Mouse (Mus musculus) forebrain, embryonic 12.5 days (tissue): ENCODE measurements at regions not wholly inside any gene's neighbourhood (a gene's known extent, or its start where the extent isn't known, plus 50 kb on each side); places are given as distances from the start of the nearest gene placed in this dataset.
A peak's percentile ranks its signal among the peaks of the same experiment; 100 is the strongest.

Experiments
- ATAC-seq: fragments of 200-750 bp; cut with Nextera tagmentation; 2 replicates; pipeline ENCODE4 v1.8.0; 2017; ENCODE audit warnings: moderate TSS enrichment; ENCODE audit not compliant: low FRiP score
- H3K27ac ChIP-seq: fragments of 300-500 bp; sonication (generic); 2 replicates; pipeline ENCODE4 v1.5.1; 2016; ENCODE audit warnings: mild to moderate bottlenecking
- H3K27me3 ChIP-seq: fragments of 300-500 bp; sonication (generic); 2 replicates; pipeline ENCODE4 v1.6.1; 2016; ENCODE audit warnings: mild to moderate bottlenecking
- H3K36me3 ChIP-seq: fragments of 300-500 bp; sonication (generic); replicated peaks from 2 replicates; pipeline ENCODE4 v1.6.1; 2016; ENCODE audit warnings: mild to moderate bottlenecking
- H3K4me1 ChIP-seq: fragments of 300-500 bp; sonication (generic); 2 replicates; pipeline ENCODE4 v1.6.1; 2016
- H3K4me2 ChIP-seq: fragments of 300-500 bp; sonication (generic); 2 replicates; pipeline ENCODE4 v1.6.1; 2016; ENCODE audit warnings: mild to moderate bottlenecking, moderate library complexity
- H3K4me3 ChIP-seq: fragments of 300-500 bp; sonication (generic); replicated peaks from 2 replicates; pipeline ENCODE4 v1.5.1; 2016; ENCODE audit warnings: mild to moderate bottlenecking
- H3K9ac ChIP-seq: fragments of 300-500 bp; sonication (generic); 2 replicates; pipeline ENCODE4 v1.6.1; 2016; ENCODE audit warnings: mild to moderate bottlenecking
- H3K9me3 ChIP-seq: fragments of 300-500 bp; sonication (generic); 2 replicates; pipeline ENCODE4 v1.6.1; 2016
- WGBS: fragments of 180-500 bp; shearing (Covaris S2); methylation state at CpG from one replicate; pipeline ENCODE4 v1.1.7; 2016; 5-methylcytosine and 5-hydroxymethylcytosine counted together

DNA sequence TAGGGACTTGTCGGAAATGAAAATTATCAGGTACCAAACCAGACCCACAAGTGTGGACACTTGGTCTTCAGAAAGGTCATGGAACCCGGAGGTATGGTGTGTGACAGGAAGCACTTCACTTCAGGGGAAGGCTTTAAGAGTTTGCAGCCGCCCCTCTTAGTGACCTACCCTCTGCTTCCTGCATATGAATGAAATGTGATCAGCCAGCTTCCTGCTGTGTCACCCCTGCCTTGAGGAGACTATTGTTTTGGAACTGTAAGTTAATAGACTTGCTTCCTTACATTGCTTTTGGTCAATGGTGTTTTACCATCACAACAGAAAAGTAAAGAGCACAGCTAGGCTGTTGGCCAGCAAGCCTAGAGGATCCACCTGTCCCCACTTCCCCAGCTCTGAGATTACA, 515.3 kb downstream of the Pdcd6ip start:
- H3K4me3 ChIP-seq, result no peak overlapping the region

DNA sequence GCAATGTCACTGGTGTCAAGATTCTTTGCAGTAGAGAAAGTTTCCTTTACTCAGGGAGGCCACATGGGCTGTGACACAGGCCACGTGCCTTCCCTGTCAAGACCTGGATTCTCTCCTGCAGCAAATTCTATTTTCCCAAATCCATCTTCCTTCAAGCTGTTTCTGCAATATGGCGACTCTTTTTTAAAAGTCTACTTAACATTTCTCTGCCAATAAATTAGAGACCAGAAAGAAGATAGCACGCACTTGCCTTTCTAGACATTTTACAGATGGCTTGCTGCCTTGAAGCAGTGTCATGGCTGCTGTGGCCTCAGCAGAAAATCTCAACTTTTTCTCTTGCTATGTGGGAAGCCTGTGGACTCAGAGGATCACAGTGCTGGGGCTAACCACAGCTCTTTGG, 516.9 kb downstream of the Pdcd6ip start:
- no peaks in the 10 kb centered on the region for H3K36me3 ChIP-seq
- H3K27ac ChIP-seq, result no peak overlapping the region
- WGBS, result 89% methylated on average over 3 of the region's 3 CpGs
- no peak overlapping the region for H3K4me3 ChIP-seq
- H3K4me2 ChIP-seq, result no peak overlapping the region
- no peak overlapping the region for H3K9ac ChIP-seq
- no peaks in the 10 kb centered on the region for H3K4me1 ChIP-seq
- H3K27me3 ChIP-seq, result no peaks in the 10 kb centered on the region
- ATAC-seq, result no peak
- no peaks in the 10 kb centered on the region for H3K9me3 ChIP-seq

More for the DNA sequence above, 515.3 kb downstream of the Pdcd6ip start:
- Histone ChIP-seq H3K27me3 (no peaks in the 10 kb centered on the region), H3K36me3 (no peaks in the 10 kb centered on the region), H3K9me3 (no peaks in the 10 kb centered on the region), H3K27ac (no peak overlapping the region), H3K9ac (no peak overlapping the region), H3K4me1 (no peaks in the 10 kb centered on the region), H3K4me2 (no peak overlapping the region)
- no peak for ATAC-seq
- WGBS, result 75% methylated on average over 3 of the region's 3 CpGs

DNA sequence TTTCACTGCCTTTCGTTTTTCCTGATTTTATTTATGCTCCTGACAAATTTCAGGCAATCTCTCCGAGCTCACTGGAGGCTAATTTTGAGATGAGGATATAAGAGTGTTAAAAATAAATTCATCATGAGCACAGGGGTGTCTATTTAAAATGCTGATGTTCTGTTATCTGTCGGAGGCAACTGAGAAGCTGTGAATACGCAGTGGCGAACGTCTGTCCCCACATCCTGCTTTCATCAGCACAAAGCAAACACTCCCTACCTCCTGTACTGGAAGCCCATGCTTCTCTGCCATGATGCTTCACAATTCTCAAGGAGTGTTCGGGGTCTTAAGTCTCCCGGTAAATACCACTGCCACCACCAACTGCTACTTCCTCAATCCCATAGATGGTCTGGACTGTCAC, 526.9 kb downstream of the Pdcd6ip start:
- H3K9me3 ChIP-seq, result no peaks in the 10 kb centered on the region
- H3K4me2 ChIP-seq, result no peak overlapping the region
- H3K27ac ChIP-seq, result no peak overlapping the region
- ATAC-seq, result no peak
- no peaks in the 10 kb centered on the region for H3K36me3 ChIP-seq
- H3K4me3 ChIP-seq, result no peak overlapping the region
- H3K4me1 ChIP-seq, result peaks cover 5% of the 10 kb centered on the region; the same call in 1 of the 2 replicates
- H3K9ac ChIP-seq, result no peak overlapping the region
- 85% methylated on average over 8 of the region's 8 CpGs for WGBS
- H3K27me3 ChIP-seq, result no peaks in the 10 kb centered on the region

DNA sequence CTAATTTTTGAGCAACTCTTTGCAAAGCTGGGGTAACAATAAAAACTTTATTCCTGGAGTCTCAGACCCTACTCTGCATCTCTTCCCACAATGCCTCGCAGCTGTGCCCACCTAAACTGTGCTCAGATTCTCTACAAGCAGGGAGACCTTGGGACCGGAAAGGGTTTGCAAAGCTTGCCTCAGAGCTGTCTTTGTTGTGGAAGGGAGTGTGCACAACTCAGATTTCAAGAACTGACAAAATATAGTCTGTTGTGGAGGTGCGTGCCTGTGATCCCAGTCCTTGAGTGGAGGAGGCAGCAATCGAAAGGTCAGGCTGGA, 530.2 kb downstream of the Pdcd6ip start:
- H3K36me3 ChIP-seq, result no peaks in the 10 kb centered on the region
- no peaks in the 10 kb centered on the region for H3K27me3 ChIP-seq
- 78% methylated on average over 4 of the region's 4 CpGs for WGBS
- no peak overlapping the region for H3K9ac ChIP-seq
- H3K27ac ChIP-seq, result peak overlapping the region; percentile 75
- no peak overlapping the region for H3K4me3 ChIP-seq
- H3K4me1 ChIP-seq, result peaks cover 5% of the 10 kb centered on the region; the same call in 1 of the 2 replicates
- H3K4me2 ChIP-seq, result no peak overlapping the region
- no peaks in the 10 kb centered on the region for H3K9me3 ChIP-seq
- ATAC-seq, result peak; percentile 62; the same call in 1 of the 2 replicates

DNA sequence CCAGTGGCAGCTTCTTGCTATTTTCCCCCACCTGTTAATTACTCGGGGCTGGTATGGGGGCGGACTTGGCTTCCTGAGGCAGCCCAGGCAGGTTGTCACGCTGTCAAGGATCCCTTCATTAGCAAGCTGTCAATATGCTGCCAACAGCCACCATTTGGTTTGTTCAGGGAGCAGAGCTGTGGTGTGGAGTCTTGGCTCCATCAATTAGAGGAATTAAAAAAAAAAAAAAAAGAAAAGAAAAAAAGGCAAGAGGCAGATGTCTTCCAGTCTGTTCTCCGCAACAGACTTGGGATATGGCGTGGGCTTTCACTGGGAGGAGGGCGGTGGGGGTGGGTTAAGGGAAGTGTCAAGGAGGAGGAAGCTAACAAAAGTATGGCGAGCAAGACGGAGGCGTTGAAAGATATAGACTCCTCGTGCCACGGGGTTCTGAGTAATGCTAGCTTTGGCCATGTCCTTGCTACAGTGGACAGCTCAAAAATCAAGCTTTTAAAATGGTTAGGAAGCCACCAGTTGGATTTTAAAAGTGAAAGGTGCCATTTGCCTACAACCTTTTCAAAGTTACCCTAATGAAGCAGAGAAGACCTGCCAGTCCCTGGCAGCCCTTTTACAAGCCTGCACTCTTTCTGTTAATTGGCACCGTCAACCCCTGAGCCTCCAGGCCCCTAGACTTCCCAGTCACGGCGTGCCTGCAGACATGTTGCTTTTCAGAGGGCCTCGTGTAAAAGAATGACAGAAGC, 530.7 kb downstream of the Pdcd6ip start:
- H3K27ac ChIP-seq, result peak overlapping the region; percentile 75
- no peaks in the 10 kb centered on the region for H3K36me3 ChIP-seq
- 55% methylated on average over 15 of the region's 15 CpGs for WGBS
- no peaks in the 10 kb centered on the region for H3K27me3 ChIP-seq
- no peaks in the 10 kb centered on the region for H3K9me3 ChIP-seq
- H3K4me2 ChIP-seq, result no peak overlapping the region
- H3K4me3 ChIP-seq, result no peak overlapping the region
- H3K9ac ChIP-seq, result no peak overlapping the region
- ATAC-seq, result peak; percentile 88; the same call in 1 of the 2 replicates
- H3K4me1 ChIP-seq, result peaks cover 5% of the 10 kb centered on the region; the same call in 1 of the 2 replicates

DNA sequence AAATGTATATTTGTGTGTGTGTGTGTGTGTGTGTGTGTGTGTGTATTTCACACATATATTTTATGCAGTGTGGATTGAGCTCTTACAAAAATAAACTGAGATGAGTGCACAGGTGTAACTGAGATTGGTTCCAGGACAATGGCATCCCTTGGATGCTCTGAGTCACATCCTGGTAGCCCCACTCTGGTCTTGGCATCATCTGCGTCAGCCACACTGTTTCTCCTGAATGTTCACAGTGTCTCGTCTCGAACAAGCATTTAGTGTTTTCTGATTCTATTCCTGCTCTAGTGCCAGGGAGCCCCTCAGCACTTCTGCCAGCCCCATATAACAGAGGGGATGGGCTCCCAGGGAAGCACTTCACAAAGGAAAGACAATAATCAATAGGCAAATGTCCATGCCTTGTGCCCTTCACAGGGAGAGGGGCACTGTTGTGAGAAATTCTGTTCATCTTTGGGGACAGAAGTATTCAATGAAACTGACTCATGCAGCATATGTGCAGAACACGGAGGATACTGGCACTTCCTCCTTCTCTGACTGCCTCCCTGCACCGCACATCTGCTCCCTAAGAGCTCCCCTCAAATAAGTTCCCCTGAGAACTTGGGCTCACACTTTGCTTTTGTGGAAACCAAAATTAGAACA, 536.2 kb downstream of the Pdcd6ip start:
- no peaks in the 10 kb centered on the region for H3K27me3 ChIP-seq
- no peak overlapping the region for H3K4me3 ChIP-seq
- 86% methylated on average over 5 of the region's 5 CpGs for WGBS

DNA sequence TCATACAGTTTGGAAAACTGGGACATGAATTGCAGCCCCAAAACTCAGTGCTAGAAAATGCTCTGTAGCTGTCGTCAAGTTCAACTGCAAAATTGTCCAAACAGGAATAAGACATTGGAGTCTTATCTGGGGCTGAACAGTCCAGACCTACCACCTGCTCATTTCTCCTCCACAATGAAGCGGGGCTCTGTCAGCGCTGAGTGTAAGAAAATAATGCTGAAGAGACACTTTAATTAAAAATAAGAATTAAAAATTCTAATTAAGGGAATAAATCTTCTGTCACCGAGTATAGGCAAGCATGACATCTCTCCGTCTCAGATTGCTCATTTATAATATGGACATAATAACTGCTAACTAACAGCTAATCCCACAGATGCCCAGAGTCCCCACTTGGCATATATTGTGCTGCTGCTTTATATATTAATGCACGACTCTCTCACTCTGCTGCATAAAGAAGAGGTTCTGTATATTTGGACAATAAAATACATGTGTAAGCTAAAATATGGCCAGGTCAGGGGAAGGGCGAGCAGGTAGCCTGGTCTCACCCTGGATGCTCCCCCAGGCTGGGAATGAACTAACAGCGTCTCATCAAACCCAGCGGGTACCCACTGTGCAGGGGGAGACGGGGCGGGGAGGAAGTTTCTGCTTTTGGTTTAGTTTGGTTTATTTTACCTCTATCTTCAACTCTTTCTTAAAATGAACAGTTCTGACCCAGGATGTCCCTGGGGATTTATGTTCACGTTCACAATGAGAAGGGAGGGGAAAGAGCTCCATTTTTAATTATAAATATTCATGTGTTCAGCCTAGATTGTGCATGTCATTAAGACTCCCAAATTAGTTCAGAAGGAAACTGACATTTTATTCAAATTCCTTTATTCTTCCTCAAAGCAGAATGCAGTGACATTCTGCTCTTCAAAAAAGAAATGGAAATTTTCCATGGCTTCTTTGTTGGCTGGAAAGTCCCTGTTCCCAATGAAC, 544.9 kb downstream of the Pdcd6ip start:
- Histone ChIP-seq H3K27me3 (no peaks in the 10 kb centered on the region), H3K4me3 (no peak overlapping the region), H3K4me1 (0 out of 2 replicates have a peak, but pooled peaks cover 4% of the 10 kb centered on the region), H3K36me3 (no peaks in the 10 kb centered on the region), H3K4me2 (no peak overlapping the region), H3K27ac (no peak overlapping the region), H3K9ac (no peak overlapping the region), H3K9me3 (no peaks in the 10 kb centered on the region)
- no peak for ATAC-seq
- WGBS, result 65% methylated on average over 12 of the region's 12 CpGs

More for the DNA sequence above, 536.2 kb downstream of the Pdcd6ip start:
- Histone ChIP-seq H3K9ac (no peak overlapping the region), H3K4me2 (no peak overlapping the region), H3K4me1 (no peaks in the 10 kb centered on the region), H3K27ac (no peak overlapping the region), H3K36me3 (no peaks in the 10 kb centered on the region), H3K9me3 (no peaks in the 10 kb centered on the region)
- no peak for ATAC-seq

DNA sequence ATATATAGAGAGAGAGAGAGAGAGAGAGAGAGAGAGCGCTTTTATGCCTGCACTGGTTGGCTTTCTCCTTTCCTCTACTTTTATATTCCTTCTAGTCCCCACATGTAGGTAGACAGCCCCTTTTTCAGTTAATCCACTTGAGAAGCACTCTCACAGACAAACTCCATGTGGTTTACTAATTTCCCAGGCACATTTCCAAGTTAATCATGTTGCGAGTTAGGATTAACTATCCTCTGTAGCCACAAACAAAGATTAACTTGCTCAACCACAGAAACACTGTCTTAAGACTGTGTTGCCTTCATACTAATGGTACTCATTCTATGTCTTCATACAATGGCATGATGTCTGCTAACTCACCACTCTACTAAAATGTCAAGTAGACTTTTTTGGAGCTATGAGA, 548.0 kb downstream of the Pdcd6ip start:
- no peak overlapping the region for H3K27ac ChIP-seq
- no peaks in the 10 kb centered on the region for H3K36me3 ChIP-seq
- H3K9me3 ChIP-seq, result no peaks in the 10 kb centered on the region
- H3K27me3 ChIP-seq, result no peaks in the 10 kb centered on the region
- WGBS, result 94% methylated on average over 2 of the region's 2 CpGs
- no peak overlapping the region for H3K4me3 ChIP-seq
- H3K4me2 ChIP-seq, result no peak overlapping the region
- no peak for ATAC-seq
- H3K9ac ChIP-seq, result no peak overlapping the region
- H3K4me1 ChIP-seq, result 0 out of 2 replicates have a peak, but pooled peaks cover 4% of the 10 kb centered on the region

DNA sequence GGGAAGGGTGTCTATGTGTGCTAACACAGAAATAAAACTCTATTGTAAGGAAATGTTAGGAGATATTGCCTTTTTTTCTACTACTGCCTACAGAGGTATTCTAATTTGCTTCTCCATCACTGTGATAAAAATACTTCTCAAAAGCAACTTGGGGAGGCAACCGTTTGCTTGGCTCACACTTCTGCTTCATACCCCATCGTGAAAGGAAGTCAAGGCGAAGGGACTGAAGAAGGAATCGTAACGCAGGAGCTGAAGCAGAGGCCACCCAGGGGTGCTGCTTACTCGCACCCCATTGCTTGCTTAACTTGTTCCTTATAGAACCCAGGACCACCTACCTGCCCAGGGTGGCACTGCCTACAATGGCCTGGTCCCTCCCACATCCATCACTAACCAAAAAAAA, 550.0 kb downstream of the Pdcd6ip start:
- Histone ChIP-seq H3K9ac (no peak overlapping the region), H3K4me3 (no peak overlapping the region), H3K9me3 (no peaks in the 10 kb centered on the region), H3K36me3 (no peaks in the 10 kb centered on the region), H3K27ac (no peak overlapping the region), H3K4me2 (no peak overlapping the region), H3K27me3 (no peaks in the 10 kb centered on the region), H3K4me1 (0 out of 2 replicates have a peak, but pooled peaks cover under 1% of the 10 kb centered on the region)
- WGBS, result 91% methylated on average over 6 of the region's 6 CpGs
- no peak for ATAC-seq

DNA sequence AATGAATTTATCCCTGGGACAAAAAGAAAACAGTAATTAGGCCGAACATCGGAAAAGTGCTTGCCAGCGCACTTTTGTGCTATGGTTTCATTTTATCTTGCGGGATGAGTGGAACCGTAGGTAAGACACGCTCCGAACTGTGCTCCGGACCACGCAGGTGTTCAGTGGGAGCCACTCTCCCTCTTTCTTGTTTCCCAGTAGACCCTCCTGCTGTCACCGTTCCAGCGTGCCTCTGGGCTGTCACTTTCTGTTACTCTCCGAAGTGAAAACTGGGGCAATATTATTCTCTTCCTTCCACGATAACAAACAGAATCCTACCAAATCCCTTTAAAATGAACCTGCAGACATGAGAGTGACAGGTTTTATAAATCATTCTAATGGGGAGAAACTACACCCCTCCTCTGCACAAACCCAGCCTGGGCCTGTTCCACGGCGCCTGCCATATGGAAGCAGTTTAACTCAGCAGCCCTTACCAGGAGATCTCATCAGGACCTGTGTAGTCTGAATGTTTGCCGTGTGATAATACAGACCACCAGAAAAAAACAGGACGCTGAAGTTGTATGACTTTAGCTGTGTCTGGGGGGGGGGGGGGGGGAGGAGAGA, 550.5 kb downstream of the Pdcd6ip start:
- no peaks in the 10 kb centered on the region for H3K27me3 ChIP-seq
- no peak for ATAC-seq
- H3K9ac ChIP-seq, result no peak overlapping the region
- no peaks in the 10 kb centered on the region for H3K36me3 ChIP-seq
- no peaks in the 10 kb centered on the region for H3K9me3 ChIP-seq
- WGBS, result 86% methylated on average over 17 of the region's 17 CpGs
- H3K4me3 ChIP-seq, result no peak overlapping the region
- no peak overlapping the region for H3K4me2 ChIP-seq
- no peak overlapping the region for H3K27ac ChIP-seq
- no peaks in the 10 kb centered on the region for H3K4me1 ChIP-seq

DNA sequence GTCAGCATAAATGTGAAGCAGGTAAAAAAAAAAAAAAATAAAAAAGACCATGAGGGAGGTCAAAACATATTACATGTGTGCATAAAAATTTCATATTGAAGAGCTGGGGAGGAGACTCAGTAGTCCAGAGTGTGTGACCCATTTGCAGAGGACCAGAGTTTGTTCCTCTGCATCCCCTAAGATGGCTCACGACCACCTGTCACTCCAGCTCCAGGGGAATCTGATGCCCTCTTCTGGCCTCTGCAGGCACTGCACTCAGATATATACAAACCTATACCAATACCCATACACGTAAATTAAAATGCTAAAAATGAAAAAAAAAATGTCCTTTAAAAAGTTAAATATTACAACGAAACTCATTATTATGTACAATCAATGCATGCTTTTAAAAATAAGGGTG, 551.4 kb downstream of the Pdcd6ip start:
- no peaks in the 10 kb centered on the region for H3K9me3 ChIP-seq
- WGBS, result 69% methylated on average over 3 of the region's 3 CpGs
- H3K27ac ChIP-seq, result no peak overlapping the region
- no peaks in the 10 kb centered on the region for H3K27me3 ChIP-seq
- no peaks in the 10 kb centered on the region for H3K4me1 ChIP-seq
- no peak overlapping the region for H3K4me3 ChIP-seq
- no peak for ATAC-seq
- no peak overlapping the region for H3K4me2 ChIP-seq
- H3K36me3 ChIP-seq, result no peaks in the 10 kb centered on the region
- no peak overlapping the region for H3K9ac ChIP-seq

DNA sequence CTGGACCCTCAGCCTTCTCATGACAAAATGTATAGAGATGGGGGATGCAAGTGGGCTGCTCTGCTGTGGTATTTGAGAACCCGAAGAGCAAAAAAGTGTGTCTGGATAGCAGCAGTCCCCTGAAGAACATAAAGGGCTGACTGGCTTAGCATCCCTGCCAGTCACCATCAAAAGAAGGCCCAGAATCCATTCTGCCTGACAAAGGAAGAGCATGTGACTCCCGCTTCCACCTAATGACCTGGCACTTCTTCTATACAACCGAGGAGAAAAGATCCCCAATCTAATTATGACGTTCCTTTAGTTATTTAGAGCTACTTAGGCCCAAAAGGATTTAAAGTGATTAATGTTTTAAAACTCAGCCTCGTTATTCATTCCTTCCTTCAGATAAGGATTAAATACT, 559.0 kb downstream of the Pdcd6ip start:
- peak; percentile 65; the same call in 1 of the 2 replicates for ATAC-seq
- no peak overlapping the region for H3K27ac ChIP-seq
- H3K4me1 ChIP-seq, result peaks cover 3% of the 10 kb centered on the region; the same call in 1 of the 2 replicates
- no peak overlapping the region for H3K4me2 ChIP-seq
- H3K9ac ChIP-seq, result no peak overlapping the region
- no peaks in the 10 kb centered on the region for H3K9me3 ChIP-seq
- no peaks in the 10 kb centered on the region for H3K36me3 ChIP-seq
- no peaks in the 10 kb centered on the region for H3K27me3 ChIP-seq
- H3K4me3 ChIP-seq, result no peak overlapping the region
- 6% methylated on average over 5 of the region's 5 CpGs for WGBS
